Mouse (Mus musculus) heart, adult 18-20 months (tissue): ENCODE measurements at regions not wholly inside any gene's neighbourhood (a gene's known extent, or its start where the extent isn't known, plus 50 kb on each side); places are given as distances from the start of the nearest gene placed in this dataset.

Experiments used
- DNase-seq, 2 experiments: peaks; one replicate each; pipeline ENCODE4 v3.0.0; 2021 to 2022; ENCODE audit warnings: mixed read lengths in 1 of 2

DNA sequence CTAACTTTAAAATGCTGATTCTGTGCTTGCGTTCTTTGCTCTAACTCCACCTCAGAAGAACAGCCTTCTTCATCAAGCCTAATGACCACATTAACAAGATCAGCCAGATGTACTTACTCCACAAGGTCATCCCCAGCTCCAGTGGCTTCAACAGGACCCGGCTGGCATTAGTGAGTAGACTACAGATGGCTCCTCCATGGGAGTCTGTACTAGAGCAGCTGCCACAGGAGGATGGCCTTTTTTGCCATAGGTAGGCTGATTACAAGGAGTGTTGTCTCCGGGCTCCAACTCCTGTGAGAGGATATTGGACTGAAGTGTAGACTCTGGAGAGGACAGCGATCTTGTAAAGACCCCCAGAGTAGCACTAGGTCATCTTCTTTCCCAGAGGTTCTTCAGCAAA lies 729.7 kb downstream of the Galc start:
- no peak for DNase-seq

DNA sequence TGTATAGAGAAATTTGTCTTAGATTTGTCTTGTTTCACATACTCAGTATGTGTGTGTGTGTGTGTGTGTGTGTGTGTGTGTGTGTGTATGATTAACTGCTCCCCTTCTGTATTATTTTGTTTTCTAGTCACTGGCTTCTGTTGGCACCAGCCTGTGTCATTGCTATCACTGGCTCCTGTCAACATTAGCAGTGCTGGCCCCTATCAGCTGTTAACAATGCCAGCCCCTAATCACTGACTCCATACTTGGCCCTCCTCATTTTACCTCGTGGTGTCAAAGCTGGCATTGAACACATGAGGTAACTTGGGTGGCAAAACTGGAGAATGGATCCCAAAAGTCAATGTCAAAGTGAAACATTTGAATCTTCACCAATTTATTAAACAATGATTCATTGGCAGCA lies 733.3 kb downstream of the Galc start:
- peak; percentile 32 to 46 for DNase-seq

DNA sequence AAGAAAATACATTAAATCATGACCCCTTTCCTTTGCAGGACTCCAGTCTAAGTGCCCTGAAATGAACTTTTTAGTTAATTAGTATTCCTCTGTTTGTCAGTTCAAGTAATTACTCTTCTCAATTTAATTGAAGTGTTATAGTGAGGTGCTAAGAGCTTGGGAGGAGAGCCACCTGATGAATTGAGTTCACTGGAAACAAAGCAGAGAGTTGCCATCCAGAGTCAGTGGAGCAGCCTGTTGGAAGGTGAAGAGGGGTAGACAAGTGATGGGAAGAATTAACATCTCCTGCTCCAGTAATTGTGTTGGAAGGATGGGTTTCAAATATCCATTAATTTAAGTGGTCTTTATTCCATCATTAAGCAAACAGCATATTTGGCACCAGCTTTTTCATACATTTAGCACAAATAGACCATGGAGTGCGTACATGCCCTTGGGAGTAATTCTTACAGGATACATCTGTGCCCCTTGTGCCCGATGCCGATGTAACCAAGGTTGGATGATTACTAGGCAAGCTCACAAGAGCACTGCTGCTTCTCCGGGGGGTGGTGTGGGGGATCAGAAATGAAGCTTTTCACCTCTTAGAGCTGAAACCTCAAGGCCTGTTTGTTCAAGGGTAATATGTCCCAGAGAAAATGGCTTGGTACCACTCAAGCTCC lies 739.3 kb downstream of the Galc start:
- DNase-seq, result no peak

DNA sequence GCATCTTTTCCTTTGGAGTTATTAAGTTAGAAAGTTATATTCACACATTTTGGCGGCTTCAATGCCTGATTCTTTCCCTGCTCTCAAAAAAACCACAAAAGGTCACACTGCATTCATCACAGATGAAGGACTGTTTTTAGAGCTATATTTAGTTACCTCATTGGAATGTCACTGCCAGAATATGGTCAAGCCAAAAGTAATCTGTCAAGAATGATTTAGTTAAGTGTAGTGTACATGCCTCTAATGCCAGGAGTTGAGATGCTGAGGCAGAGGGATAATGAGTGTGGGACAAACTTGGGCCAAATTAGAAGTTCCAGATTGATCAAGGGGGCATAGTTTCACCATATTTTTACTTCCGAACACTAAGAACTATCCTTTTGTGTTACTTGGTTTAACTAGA lies 741.7 kb downstream of the Galc start:
- peak in 1 of 2 experiments; percentile 1 for DNase-seq

DNA sequence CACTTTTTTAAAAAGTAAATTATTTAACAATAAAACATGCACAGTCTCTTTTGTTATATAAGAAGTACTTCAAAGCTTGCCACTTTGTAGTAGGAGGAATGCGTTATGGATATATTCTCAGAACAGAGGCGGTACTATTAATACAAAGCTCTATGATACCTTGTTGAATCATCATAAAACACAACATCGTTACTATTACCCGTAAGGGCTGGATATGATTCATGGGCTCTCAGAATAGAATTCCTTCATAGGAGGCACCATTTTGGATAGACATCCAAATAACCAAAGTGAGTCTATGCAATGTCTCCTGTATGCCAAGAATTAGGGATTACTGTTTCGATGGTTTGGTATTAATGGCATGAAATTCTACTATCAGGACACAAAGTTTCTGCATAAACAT lies 743.5 kb downstream of the Galc start:
- DNase-seq, result no peak

DNA sequence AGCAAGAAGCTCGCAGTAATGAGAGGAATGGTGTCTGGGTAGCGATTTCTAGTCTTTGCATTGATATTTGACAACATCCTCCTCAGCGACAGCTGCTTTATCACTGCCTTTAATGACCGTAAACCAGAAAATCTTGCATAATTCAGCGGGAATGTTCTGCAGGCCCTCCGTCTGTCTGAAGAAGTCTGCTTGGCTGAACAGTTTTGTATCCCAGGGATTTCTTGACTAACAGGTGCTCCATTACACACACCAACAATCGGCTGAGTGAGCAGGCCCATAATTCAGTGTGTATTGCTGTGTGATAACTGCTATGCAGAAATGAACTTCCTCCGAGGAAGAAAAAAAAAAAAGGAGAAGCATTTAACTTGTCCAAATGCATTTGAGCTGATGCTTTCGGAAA lies 747.4 kb downstream of the Galc start:
- no peak for DNase-seq

DNA sequence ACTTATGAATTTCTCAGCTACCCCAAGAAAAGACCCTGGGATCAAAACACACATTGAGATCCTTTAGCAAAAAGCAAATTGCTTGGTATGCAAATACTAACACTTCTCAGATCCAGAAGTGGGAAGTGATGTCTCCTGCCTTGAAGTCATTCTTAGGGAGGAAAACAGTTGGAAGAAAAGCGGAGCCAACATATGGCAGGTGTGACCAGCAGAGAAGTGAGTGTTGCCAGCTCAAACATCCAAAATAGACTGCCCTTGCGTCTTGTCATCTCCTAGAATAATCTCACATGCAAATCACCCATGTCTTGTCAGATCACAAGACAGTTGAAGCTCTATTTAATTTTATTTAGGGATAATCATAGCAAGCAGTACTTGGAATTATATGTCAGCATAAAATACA lies 757.8 kb downstream of the Galc start:
- DNase-seq, result no peak

DNA sequence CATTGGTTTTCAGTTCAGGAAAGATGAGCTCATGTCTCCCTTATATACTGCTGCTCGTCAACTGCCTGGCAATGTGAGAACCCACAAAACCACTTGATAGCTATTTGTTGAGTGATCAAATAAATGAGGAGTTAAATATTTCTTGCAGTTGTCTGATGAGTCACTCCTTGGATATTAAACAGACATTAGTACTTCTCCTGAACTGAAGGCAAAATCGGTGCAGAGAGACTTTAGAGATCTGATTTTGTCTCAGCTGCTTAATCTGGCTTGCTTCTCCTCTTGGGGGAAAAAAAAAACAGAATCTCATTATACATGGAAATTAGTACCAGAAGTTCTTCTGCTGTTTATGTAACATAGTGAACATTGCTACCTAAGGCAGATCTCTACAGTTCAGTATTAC lies 775.7 kb downstream of the Galc start:
- no peak for DNase-seq

DNA sequence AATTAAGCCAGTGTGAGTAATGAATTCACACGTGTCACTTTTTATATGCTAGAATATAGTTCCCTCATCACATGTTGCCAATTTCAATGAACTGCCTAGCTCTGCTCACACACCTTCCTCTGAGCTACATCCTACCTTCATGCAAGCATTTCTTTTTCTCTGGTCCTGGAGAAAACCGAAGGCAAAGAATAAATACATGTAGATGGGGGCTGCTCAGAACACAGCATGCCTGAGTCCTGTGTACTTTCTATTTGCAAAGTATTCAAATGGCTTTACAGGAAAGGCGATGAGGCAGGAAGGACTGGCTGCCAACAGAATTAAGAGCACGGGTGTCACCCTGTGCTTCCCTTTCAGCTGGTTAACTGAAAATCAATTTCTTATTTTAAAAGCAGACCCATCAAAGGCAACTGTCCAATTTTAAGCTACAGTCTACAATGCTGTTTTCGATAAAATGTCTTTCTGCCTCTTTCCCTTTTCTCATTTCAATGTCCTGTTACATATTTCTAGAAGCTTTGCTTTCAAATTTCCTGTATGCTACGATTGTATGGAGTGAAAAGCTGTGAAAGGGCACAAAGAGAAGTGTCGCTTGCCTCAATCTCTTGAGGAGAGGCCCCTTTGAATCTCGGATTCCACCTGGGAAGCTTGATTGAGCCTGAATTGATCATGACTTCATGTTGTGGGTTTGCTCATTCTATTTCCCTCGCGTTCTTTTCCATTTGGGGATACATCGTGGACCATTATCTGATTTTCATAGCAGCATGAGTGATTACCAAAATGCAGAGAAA lies 782.6 kb downstream of the Galc start:
- no peak for DNase-seq

DNA sequence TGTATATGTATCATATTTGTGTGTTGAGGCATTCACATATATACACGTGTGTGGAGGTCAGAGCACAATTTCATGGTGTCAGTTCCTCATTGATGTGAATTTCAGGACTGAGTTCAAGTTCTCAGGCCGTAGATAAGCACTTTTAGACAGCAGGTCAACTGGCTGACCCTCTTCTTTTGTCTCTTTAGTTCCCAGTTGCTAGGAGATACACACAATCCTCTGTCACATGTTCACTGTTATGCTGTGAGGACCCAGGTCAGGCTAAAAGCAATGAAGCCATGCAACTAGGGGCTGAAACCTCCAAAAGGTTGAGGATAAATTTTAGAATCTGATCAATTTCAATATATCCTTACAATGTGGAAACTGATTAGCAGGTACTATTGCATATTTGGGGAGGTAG lies 783.5 kb downstream of the Galc start:
- no peak for DNase-seq

DNA sequence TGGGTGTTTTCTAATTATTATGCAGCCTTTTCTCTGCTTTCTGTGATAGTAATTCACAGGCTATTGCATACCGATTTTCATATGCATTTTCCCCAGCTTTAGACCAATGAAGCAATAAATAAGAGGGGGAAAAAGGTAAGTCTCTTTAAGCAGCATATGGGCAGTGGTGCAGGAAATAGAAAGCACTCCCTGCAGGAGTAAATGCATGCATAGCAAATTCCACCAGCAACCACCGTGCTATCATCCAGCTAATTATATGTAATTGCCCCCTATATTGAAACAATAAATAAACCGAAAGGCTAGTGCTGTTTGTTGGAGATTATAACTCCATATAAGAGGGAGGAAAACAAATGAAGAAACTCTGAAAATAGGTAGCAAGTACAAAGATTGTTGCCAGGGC lies 790.1 kb downstream of the Galc start:
- DNase-seq, result no peak

DNA sequence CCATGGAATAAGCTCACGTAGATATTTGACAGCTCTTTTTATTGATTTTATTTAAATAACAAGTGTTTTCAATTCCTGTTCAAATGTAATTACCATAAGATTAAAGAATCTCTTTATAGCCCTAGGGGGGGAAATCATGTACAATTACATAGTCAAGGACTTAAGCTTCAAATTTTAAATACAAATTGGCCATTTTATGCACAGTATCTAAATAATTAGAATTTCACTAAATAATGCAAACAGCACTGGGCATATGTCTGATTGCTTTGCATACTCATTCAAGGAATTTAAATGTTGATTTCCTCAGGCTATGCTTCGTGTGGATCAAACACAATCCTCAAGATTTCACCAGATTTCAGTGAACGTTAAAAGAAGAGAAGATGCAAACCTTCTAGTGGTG lies 823.1 kb downstream of the Galc start:
- DNase-seq, result no peak

DNA sequence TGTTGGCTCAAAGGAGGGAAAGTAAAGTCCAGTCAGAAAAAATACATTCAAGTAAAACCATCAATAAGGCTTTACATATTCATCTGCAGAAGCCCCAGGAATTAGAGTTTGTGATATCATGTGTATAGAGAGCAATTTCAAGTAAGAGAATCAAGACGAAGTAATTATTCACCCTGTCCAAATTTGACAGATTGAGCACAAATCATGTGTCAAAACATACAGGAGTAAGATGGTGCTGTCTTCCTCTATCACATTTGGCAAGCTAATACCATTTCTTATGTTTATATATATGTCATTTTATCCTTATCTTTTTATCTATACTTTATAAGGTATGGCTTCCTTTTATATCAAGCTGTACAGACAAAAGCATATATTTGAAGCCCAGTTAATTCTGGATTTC lies 825.2 kb downstream of the Galc start:
- DNase-seq, result no peak

DNA sequence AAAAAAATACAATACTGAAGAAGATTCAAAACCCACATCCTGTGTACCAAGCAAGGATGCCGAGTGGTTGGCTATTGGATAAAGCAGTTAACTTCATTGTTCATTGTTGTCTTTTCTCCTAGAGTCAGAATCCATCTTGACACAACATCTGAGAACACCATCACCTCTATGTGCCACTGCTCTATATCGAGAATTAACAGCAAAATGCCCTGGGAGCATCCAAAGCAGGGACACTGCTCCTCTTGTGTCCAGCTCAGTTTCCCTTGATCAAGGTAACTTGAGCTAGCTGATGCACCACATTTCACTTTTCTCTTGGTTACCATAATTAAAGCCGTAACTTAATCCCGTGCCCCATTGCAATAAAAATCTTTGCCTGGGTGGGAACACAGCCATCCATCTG lies 826.6 kb downstream of the Galc start:
- DNase-seq, result no peak

DNA sequence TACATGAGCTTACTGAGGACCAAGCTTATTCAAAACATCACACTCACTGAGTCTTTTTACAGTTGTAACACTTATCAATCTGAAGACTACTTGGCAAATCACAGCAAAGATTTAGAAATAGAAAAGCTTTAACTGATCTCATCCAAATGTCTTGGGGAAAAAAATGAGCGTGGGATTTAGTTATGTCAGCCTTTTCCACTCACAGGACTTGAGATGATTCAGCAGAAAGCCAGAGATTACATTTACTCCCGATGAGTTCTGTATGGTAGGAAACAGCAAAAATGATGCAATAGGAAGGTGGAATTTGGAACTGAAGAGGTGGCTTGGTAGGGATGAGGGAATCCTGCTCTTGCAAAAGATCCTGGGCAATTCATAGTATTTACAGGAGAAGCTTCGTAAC lies 831.0 kb downstream of the Galc start:
- no peak for DNase-seq

DNA sequence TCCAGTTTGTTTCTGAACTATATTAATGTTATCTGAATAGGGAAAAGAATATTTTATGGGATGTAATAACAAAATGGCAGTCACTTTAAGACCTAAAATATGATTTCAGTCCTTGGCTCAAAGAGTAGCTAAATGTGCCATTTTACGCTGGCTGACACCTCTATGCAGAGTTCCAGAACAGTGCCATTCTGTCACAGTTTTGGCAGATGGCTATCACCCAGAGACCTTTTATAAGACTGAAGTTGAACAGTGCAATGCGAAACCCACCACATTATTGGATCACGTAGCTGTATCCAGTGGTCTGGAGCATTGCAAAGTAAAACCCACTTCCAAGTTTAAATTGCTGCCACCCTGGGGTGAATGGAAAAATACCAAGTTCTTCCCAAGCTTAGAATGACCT lies 834.5 kb downstream of the Galc start:
- DNase-seq, result no peak

DNA sequence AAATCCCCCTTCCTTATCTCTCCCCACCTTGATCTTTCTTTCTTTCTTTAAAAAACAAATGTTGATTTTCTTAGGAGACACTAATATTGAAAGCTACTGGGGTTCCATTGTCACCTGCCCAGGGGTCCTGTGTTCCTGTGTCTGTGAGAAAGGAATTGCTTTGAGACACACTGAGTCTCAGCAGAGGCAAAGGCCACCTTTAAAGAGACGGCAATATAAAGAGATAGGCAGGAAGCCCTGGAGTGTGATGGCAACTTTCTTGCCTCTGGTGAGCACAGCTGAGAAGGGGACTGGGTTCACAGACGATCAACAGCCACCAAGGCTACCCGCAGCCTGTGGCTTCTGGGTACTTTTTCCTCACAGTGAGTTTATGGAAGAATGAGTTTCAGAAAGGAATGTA lies 855.8 kb downstream of the Galc start:
- no peak for DNase-seq

DNA sequence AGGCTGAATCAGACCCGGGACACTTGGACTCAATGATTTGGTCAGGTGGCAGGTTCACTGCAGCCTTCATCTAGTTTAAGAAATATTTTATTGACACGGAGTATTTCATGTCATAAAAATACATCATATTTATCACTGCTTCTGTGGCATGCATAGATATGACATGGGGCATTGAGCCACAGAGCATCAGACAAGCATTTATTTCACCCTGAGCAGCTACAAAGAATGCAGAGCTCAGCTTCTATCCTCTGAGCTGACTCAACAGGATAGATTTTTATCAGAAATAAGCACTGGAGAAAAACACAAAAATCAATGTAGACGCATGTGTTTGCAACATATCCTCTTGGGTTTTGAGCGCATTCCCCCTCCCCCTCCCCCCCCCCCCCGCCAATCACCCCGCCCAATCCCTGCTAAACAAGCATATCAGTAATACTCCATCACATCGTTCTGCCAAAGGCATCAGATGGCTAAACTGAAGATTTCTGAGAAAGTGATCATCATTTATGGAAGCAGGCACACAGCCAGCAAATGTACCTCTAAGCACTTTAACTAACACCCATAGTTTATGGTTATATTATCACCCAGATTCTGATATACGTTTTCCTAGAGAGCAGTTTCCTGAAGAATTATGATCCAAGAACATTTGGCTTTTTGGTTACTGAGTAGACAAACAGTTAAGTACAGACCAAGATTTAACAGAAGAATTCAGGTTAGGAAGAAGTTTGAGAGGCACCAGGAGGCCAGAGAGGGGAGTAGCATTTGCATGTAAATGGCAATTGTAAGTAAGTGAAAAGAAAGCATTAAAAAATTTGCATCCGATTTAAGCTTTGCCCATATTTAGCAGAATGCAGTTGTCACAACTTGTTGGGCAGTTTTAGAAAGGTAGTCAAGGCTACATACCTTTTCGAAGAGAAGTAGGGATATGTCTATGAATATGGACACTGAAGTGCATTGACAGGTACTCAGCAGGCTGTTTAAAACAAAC lies 856.6 kb downstream of the Galc start:
- no peak for DNase-seq

DNA sequence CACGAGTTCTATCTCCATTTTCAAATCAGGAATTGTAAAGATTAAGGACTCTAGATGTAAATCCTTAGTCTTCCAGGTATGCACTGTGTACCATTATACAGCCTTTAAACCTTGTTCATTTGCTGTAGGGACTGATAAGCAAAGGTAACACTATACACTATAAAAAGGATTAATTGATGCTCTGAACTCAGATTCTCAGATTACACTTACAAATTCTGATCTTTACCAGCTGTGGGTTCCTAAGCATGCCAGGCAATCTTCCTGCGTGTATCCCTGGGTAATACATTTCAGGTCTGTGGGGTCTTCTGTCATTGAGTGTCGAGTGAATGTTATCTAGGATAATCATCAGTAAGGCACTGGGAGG lies 860.7 kb downstream of the Galc start:
- DNase-seq, result no peak

DNA sequence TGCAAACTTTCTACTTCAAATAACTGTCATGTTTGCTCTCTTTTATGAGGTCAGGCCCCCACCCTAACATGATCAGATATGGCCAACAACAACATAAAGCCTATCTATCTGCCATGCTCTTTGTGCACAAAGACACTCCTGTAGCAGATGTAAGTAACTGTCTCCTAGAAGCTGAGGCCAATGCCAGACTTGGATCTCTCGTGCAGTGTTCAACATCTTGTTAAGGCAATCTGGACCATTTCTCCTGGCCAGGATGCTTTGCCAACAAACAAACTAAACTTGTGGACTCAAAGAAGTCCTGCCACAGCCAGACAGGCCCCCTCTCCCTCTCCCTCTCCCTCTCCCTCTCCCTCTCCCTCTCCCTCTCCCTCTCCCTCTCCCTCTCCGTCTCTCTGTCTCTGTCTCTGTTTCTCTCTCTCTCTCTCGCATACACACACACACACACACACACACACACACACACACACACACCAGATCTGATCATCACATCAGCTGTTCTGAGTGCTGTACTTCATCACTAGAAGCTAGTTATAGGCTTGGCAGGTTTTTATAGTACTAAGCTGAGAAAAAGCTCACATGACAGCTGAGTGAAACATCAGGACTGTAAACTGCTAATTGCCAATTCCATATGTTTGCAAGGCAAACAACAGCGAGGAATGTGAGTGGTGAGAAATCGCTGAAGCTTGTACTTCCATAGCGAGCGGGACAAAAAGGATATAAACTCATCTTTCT lies 861.2 kb downstream of the Galc start:
- DNase-seq, result no peak

DNA sequence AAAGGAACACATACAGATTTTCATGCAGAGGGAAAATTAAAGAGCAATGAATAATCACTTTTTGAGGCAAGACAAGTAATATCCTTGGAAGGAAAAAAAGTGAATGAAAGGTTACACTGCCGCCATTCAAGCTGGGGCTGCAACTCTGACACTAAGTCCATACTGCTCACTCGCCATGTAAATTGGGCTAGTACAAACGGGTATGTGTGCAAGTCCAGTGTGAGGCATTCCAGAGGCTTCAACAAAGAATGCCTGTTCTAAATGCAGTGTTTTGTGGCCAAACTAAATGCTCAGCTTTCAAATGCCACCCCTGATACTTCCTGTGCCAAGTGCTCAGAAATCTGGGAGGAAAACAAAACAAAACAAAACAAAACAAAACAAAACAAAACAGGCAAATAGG lies 897.5 kb downstream of the Galc start:
- DNase-seq, result no peak

DNA sequence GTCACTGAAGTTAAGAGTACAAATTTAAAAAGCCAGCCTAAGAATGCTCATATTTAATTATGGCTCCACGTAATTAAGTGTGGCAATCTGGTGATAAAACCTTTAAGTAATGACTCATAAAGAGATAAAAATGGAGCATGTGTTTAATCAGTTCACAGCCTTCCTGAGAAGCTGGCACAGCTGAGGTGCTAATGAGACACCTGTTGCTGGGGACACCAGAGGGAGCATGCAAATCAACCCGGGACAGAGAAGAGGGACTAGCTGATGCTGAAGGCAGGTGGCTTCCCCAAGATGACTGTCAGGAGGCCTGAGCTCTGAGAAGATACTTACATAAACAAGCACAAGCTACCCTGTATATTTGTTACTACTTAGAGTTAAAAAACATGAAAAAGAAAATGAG lies 898.6 kb downstream of the Galc start:
- DNase-seq, result no peak
